Mouse (Mus musculus) kidney, postnatal 14 days (tissue): ENCODE results near the gene Clp1.

Experiments
- DNase-seq: peaks from one replicate; pipeline ENCODE4 v3.0.0; 2022; ENCODE audit warnings: mixed read lengths

Gene Clp1

GRCm38 (mm10) chr2:84727172-84727858, at the start of gene Clp1:
Clp1 (minus strand) TSS chr2:84727350.
- DNase-seq, result peak; percentile 98

- DNase-seq, result peak; percentile 11
These were observed 48.5 kb upstream of the Clp1 start for GRCm38 (mm10) chr2:84775665-84776064.

- DNase-seq, result peak; percentile 23
These were observed 48.1 kb upstream of the Clp1 start, which contains the start of gene Serping1 for GRCm38 (mm10) chr2:84775241-84775640. Serping1 (minus strand) TSS chr2:84775444.

GRCm38 (mm10) chr2:84774751-84775150, 47.6 kb upstream of the Clp1 start:
- peak; percentile 79 for DNase-seq

- no peak for DNase-seq
These were observed 46.0 kb upstream of the Clp1 start for GRCm38 (mm10) chr2:84773195-84773594.

- no peak for DNase-seq
These were observed 45.3 kb upstream of the Clp1 start for GRCm38 (mm10) chr2:84772454-84772853.

- DNase-seq, result no peak
These were observed 43.4 kb upstream of the Clp1 start for GRCm38 (mm10) chr2:84770501-84770900.

GRCm38 (mm10) chr2:84762818-84763217, 35.7 kb upstream of the Clp1 start:
- DNase-seq, result no peak

GRCm38 (mm10) chr2:84762295-84762694, 35.1 kb upstream of the Clp1 start:
- no peak for DNase-seq

- no peak for DNase-seq
These were observed 34.7 kb upstream of the Clp1 start for GRCm38 (mm10) chr2:84761840-84762239.

- DNase-seq, result no peak
These were observed 34.2 kb upstream of the Clp1 start for GRCm38 (mm10) chr2:84761309-84761708.

- no peak for DNase-seq
These were observed 33.6 kb upstream of the Clp1 start for GRCm38 (mm10) chr2:84760777-84761176.

- DNase-seq, result peak; percentile 77
These were observed 31.5 kb upstream of the Clp1 start for GRCm38 (mm10) chr2:84758542-84759127.

GRCm38 (mm10) chr2:84757026-84757682, 30.0 kb upstream of the Clp1 start:
- DNase-seq, result no peak

GRCm38 (mm10) chr2:84756245-84756644, 29.1 kb upstream of the Clp1 start:
- DNase-seq, result peak; percentile 19

- DNase-seq, result peak; percentile 30
These were observed 23.0 kb upstream of the Clp1 start for GRCm38 (mm10) chr2:84750115-84750514.

GRCm38 (mm10) chr2:84744126-84744525, 17.0 kb upstream of the Clp1 start:
- DNase-seq, result no peak

- DNase-seq, result peak; percentile 90
These were observed 16.4 kb upstream of the Clp1 start, which contains the start of gene Gm19426 for GRCm38 (mm10) chr2:84743561-84743960. Gm19426 (minus strand) TSS chr2:84743655.

- peak; percentile 72 for DNase-seq
These were observed 15.5 kb upstream of the Clp1 start for GRCm38 (mm10) chr2:84742451-84743283.

GRCm38 (mm10) chr2:84741841-84742450, 14.8 kb upstream of the Clp1 start:
- no peak for DNase-seq

- peak; percentile 36 for DNase-seq
These were observed 13.6 kb upstream of the Clp1 start for GRCm38 (mm10) chr2:84740608-84741333.
